12 mouse cellular contexts compared by ENCODE assay signal in genomic region chr2:6459282-6460047, GRCm38 (mm10).
DNase-seq lines count a peak whose midpoint lies in the region; ATAC-seq and TF ChIP-seq lines count a peak whose summit lies in the region.
"Had no signal": no experiment of that assay in that cellular context is flagged by ENCODE, and none has a peak within 500 bp of the region (broad histone marks: within the 10 kb centered on the region; RNA-seq: fewer than 3 reads in every experiment).

No protein-coding gene starts in this region.

- TF ChIP-seq CTCF in gastrocnemius, adult 2 months (IDR thresholded peaks at IDR 0.05) = no peak

- no peaks in the 10 kb centered on the region for H3K9me3 ChIP-seq in limb, embryonic 11.5 days (ENCODE audit: control insufficient read depth, low read length)
- H3K9me3 ChIP-seq: embryonic facial prominence, embryonic 15.5 days; lung, embryonic 15.5 days had no signal

- H3K36me3 ChIP-seq in limb, embryonic 11.5 days (ENCODE audit: control insufficient read depth, insufficient read depth, low read length) = no peaks in the 10 kb centered on the region
- H3K36me3 ChIP-seq: embryonic facial prominence, embryonic 15.5 days; lung, embryonic 15.5 days had no signal

- intact Hi-C loops in gastrocnemius, adult 2 months (cut with DNase I) = no loop called here
- intact Hi-C loops in gastrocnemius, postnatal 36 days (cut with DNase I) = no loop called here

- peak overlapping the region; percentile 31; the same call in 1 of the 2 replicates for H3K27ac ChIP-seq in gastrocnemius, adult 2 months
- H3K27ac ChIP-seq in limb, embryonic 11.5 days (replicated peaks; ENCODE audit: low read depth, low read length) = peak overlapping the region; percentile 48; the same call in 1 of the 2 replicates
- H3K27ac ChIP-seq: embryonic facial prominence, embryonic 15.5 days; lung, embryonic 15.5 days had no signal

- no peak overlapping the region for H3K9ac ChIP-seq in limb, embryonic 11.5 days (ENCODE audit: low read length)
- H3K9ac ChIP-seq: embryonic facial prominence, embryonic 15.5 days; lung, embryonic 15.5 days had no signal

- H3K4me1 ChIP-seq in limb, embryonic 11.5 days (ENCODE audit: control insufficient read depth, insufficient read depth, low read length) = peaks cover 6% of the 10 kb centered on the region

- WGBS in limb, embryonic 11.5 days = 28% methylated on average over 13 of the region's 13 CpGs

- ATAC-seq in monocyte, adult 5-6 weeks (replicated peaks; ENCODE audit: insufficient number of reproducible peaks, low FRiP score, low TSS enrichment, poor library complexity, severe bottlenecking) = no peak
- no peak for ATAC-seq in limb, embryonic 11.5 days (ENCODE audit: insufficient number of reproducible peaks, low FRiP score, low TSS enrichment, low read depth)

- DNase-seq in gastrocnemius, adult 2 months = no peak
- DNase-seq in gastrocnemius, postnatal 36 days = no peak
- peak; percentile 47 to 50 for DNase-seq in monocyte, adult 2 months (ENCODE audit: low read depth in 1 of 2, low spot score in 2 of 2)
- DNase-seq in limb, embryonic 11.5 days (ENCODE audit: low spot score) = no peak
- DNase-seq in thymus, postnatal 14 days = peak; percentile 43
- DNase-seq in right cerebral cortex, postnatal 14 days = no peak
- no peak for DNase-seq in cerebellum, postnatal 14 days
- DNase-seq: cerebellum, postnatal 25 days; kidney, adult 9 months had no signal

- no peaks in the 10 kb centered on the region for H3K27me3 ChIP-seq in limb, embryonic 11.5 days (ENCODE audit: control insufficient read depth, insufficient read depth, low read length)
- H3K27me3 ChIP-seq: embryonic facial prominence, embryonic 15.5 days; lung, embryonic 15.5 days had no signal

- no peak overlapping the region for H3K4me3 ChIP-seq in gastrocnemius, adult 2 months
- no peak overlapping the region for H3K4me3 ChIP-seq in limb, embryonic 11.5 days (ENCODE audit: low read depth, low read length)
- H3K4me3 ChIP-seq: embryonic facial prominence, embryonic 15.5 days; lung, embryonic 15.5 days had no signal

- no peak overlapping the region for H3K4me2 ChIP-seq in limb, embryonic 11.5 days (ENCODE audit: low read depth, severe bottlenecking)
- H3K4me2 ChIP-seq: embryonic facial prominence, embryonic 15.5 days; lung, embryonic 15.5 days had no signal

Comparison
In these comparisons a context has a peak if more than half of its experiments do, and no peak if none do; other contexts are left out.
1. DNase-seq: peak in monocyte, adult 2 months (2 of 2) and thymus, postnatal 14 days (single experiment); none in gastrocnemius, adult 2 months (single experiment), gastrocnemius, postnatal 36 days (0 of 2), limb, embryonic 11.5 days (single experiment), right cerebral cortex, postnatal 14 days (single experiment) and cerebellum, postnatal 14 days (0 of 2).